Comparison of ENCODE assay signal across 9 mouse cellular contexts in genomic region chr11:115670451-115671050, GRCm38 (mm10). TPM values are rescaled to one million over a fixed set of nuclear protein-coding genes. Genes with fewer than 3 reads are reported as not detected.
DNase-seq lines count a peak whose midpoint lies in the region; ATAC-seq and TF ChIP-seq lines count a peak whose summit lies in the region.
"Had no signal": no experiment of that assay in that cellular context is flagged by ENCODE, and none has a peak within 500 bp of the region (broad histone marks: within the 10 kb centered on the region; RNA-seq: fewer than 3 reads in every experiment).

No protein-coding gene starts in this region.

- no peak overlapping the region for H3K4me3 ChIP-seq in hindbrain, postnatal 0 days (ENCODE audit: low read length)
- no peak overlapping the region for H3K4me3 ChIP-seq in hindbrain, embryonic 13.5 days
- no peak overlapping the region for H3K4me3 ChIP-seq in intestine, embryonic 15.5 days (replicated peaks)
- no peak overlapping the region for H3K4me3 ChIP-seq in limb, embryonic 13.5 days
- H3K4me3 ChIP-seq: neural tube, embryonic 12.5 days had no signal

- no peaks in the 10 kb centered on the region for H3K27me3 ChIP-seq in hindbrain, postnatal 0 days (ENCODE audit: insufficient read depth, low read length)
- no peaks in the 10 kb centered on the region for H3K27me3 ChIP-seq in hindbrain, embryonic 13.5 days
- H3K27me3 ChIP-seq in intestine, embryonic 15.5 days (replicated peaks): no peaks in the 10 kb centered on the region
- H3K27me3 ChIP-seq in limb, embryonic 13.5 days: no peaks in the 10 kb centered on the region
- H3K27me3 ChIP-seq: neural tube, embryonic 12.5 days had no signal

- no peak for ATAC-seq in hindbrain, postnatal 0 days
- ATAC-seq in hindbrain, embryonic 13.5 days (ENCODE audit: low FRiP score): no peak
- peak; percentile 91 for ATAC-seq in intestine, embryonic 15.5 days
- no peak for ATAC-seq in limb, embryonic 13.5 days (ENCODE audit: low FRiP score, low read depth)
- no peak for ATAC-seq in inflammation-experienced regulatory T-cells, adult 6 months

- no peaks in the 10 kb centered on the region for H3K9me3 ChIP-seq in hindbrain, postnatal 0 days (ENCODE audit: low read length)
- no peaks in the 10 kb centered on the region for H3K9me3 ChIP-seq in hindbrain, embryonic 13.5 days
- H3K9me3 ChIP-seq in intestine, embryonic 15.5 days: no peaks in the 10 kb centered on the region
- no peaks in the 10 kb centered on the region for H3K9me3 ChIP-seq in limb, embryonic 13.5 days
- H3K9me3 ChIP-seq: neural tube, embryonic 12.5 days had no signal

- WGBS in hindbrain, postnatal 0 days: 33% methylated on average over 5 of the region's 5 CpGs
- WGBS in hindbrain, embryonic 13.5 days: 46% methylated on average over 5 of the region's 5 CpGs
- 26% methylated on average over 5 of the region's 5 CpGs for WGBS in intestine, embryonic 15.5 days
- 17% methylated on average over 5 of the region's 5 CpGs for WGBS in limb, embryonic 13.5 days

- H3K4me1 ChIP-seq in hindbrain, postnatal 0 days (ENCODE audit: insufficient read depth, low read length): peaks cover 11% of the 10 kb centered on the region
- peaks cover 41% of the 10 kb centered on the region for H3K4me1 ChIP-seq in hindbrain, embryonic 13.5 days (replicated peaks)
- H3K4me1 ChIP-seq in intestine, embryonic 15.5 days (replicated peaks): peaks cover 13% of the 10 kb centered on the region
- peaks cover 13% of the 10 kb centered on the region for H3K4me1 ChIP-seq in limb, embryonic 13.5 days

- H3K9ac ChIP-seq in hindbrain, postnatal 0 days (replicated peaks; ENCODE audit: low read length): 0 out of 2 replicates have a peak overlapping the region, but pooled peaks have one; percentile 3
- H3K9ac ChIP-seq in hindbrain, embryonic 13.5 days: no peak overlapping the region
- H3K9ac ChIP-seq in intestine, embryonic 15.5 days: no peak overlapping the region
- peak overlapping the region; percentile 45; the same call in 1 of the 2 replicates for H3K9ac ChIP-seq in limb, embryonic 13.5 days
- H3K9ac ChIP-seq: neural tube, embryonic 12.5 days had no signal

- DNase-seq in hindbrain, postnatal 0 days (ENCODE audit: low spot score): peak; percentile 43
- peak; percentile 16 for DNase-seq in embryo, embryonic 10 days (ENCODE audit: low spot score)
- no peak for DNase-seq in B cell, adult 2 months
- DNase-seq in lung, postnatal 36 days: no peak

- H3K27ac ChIP-seq in hindbrain, postnatal 0 days: 0 out of 2 replicates have a peak overlapping the region, but pooled peaks have one; percentile 11
- no peak overlapping the region for H3K27ac ChIP-seq in hindbrain, embryonic 13.5 days
- H3K27ac ChIP-seq in intestine, embryonic 15.5 days: 0 out of 2 replicates have a peak overlapping the region, but pooled peaks have one; percentile 4
- peak overlapping the region; percentile 44; the same call in 1 of the 2 replicates for H3K27ac ChIP-seq in limb, embryonic 13.5 days
- H3K27ac ChIP-seq: neural tube, embryonic 12.5 days had no signal

- H3K4me2 ChIP-seq in hindbrain, postnatal 0 days (ENCODE audit: low read depth, low read length): no peak overlapping the region
- H3K4me2 ChIP-seq in hindbrain, embryonic 13.5 days: no peak overlapping the region
- no peak overlapping the region for H3K4me2 ChIP-seq in intestine, embryonic 15.5 days (replicated peaks)
- no peak overlapping the region for H3K4me2 ChIP-seq in limb, embryonic 13.5 days (replicated peaks)
- H3K4me2 ChIP-seq: neural tube, embryonic 12.5 days had no signal

- H3K36me3 ChIP-seq in hindbrain, postnatal 0 days (ENCODE audit: insufficient read depth, low read length): no peaks in the 10 kb centered on the region
- H3K36me3 ChIP-seq in hindbrain, embryonic 13.5 days: no peaks in the 10 kb centered on the region
- no peaks in the 10 kb centered on the region for H3K36me3 ChIP-seq in intestine, embryonic 15.5 days
- no peaks in the 10 kb centered on the region for H3K36me3 ChIP-seq in limb, embryonic 13.5 days
- H3K36me3 ChIP-seq: neural tube, embryonic 12.5 days had no signal

- no peak for TF ChIP-seq CTCF in hindbrain, postnatal 0 days (IDR thresholded peaks at IDR 0.05; ENCODE audit: low read depth)

RNA-seq across cellular contexts. Expression of gene Grb2, which starts 37.8 kb away (rescaled TPM):
- total RNA-seq in hindbrain, postnatal 0 days (2014; rRNA removed): 68.0 and 76.6 TPM in 2 replicates
- polyA plus RNA-seq in hindbrain, postnatal 0 days (2015; fragmentation: Nextera tagmentation; extraction: Ambion mirVana): 139 and 159 TPM in 2 replicates
- polyA plus RNA-seq in hindbrain, embryonic 13.5 days (2015; fragmentation: Nextera tagmentation; extraction: Ambion mirVana): 184 and 196 TPM in 2 replicates
- polyA plus RNA-seq in intestine, embryonic 15.5 days (2015; fragmentation: Nextera tagmentation; extraction: Ambion mirVana): 79.3 and 79.4 TPM in 2 replicates
- polyA plus RNA-seq in limb, embryonic 13.5 days (2015; fragmentation: Nextera tagmentation; extraction: Ambion mirVana): 96.5 and 102 TPM in 2 replicates
- 10 to 100 TPM; 31.7 to 35.5 (median 33.8) TPM for polyA plus RNA-seq in inflammation-experienced regulatory T-cells, adult 6 months (2017; shearing (Covaris generic))

RNA-seq across cellular contexts. Expression of gene Slc25a19, which starts 42.5 kb away (rescaled TPM):
- 29.0 and 29.5 TPM in 2 replicates for total RNA-seq in hindbrain, postnatal 0 days (2014; rRNA removed)
- polyA plus RNA-seq in hindbrain, postnatal 0 days (2015; fragmentation: Nextera tagmentation; extraction: Ambion mirVana): 41.2 and 41.8 TPM in 2 replicates
- 35.6 and 41.1 TPM in 2 replicates for polyA plus RNA-seq in hindbrain, embryonic 13.5 days (2015; fragmentation: Nextera tagmentation; extraction: Ambion mirVana)
- polyA plus RNA-seq in intestine, embryonic 15.5 days (2015; fragmentation: Nextera tagmentation; extraction: Ambion mirVana): 24.7 and 25.4 TPM in 2 replicates
- polyA plus RNA-seq in limb, embryonic 13.5 days (2015; fragmentation: Nextera tagmentation; extraction: Ambion mirVana): 28.5 and 30.2 TPM in 2 replicates
- polyA plus RNA-seq in inflammation-experienced regulatory T-cells, adult 6 months (2017; shearing (Covaris generic)): 10 to 100 TPM; 69.3 to 87.8 (median 80.1) TPM

RNA-seq across cellular contexts. Expression of gene Mif4gd, which starts 57.8 kb away (rescaled TPM):
- 13.2 and 16.7 TPM in 2 replicates for total RNA-seq in hindbrain, postnatal 0 days (2014; rRNA removed)
- 19.2 and 22.7 TPM in 2 replicates for polyA plus RNA-seq in hindbrain, postnatal 0 days (2015; fragmentation: Nextera tagmentation; extraction: Ambion mirVana)
- polyA plus RNA-seq in hindbrain, embryonic 13.5 days (2015; fragmentation: Nextera tagmentation; extraction: Ambion mirVana): 11.3 and 11.5 TPM in 2 replicates
- 30.0 and 34.6 TPM in 2 replicates for polyA plus RNA-seq in intestine, embryonic 15.5 days (2015; fragmentation: Nextera tagmentation; extraction: Ambion mirVana)
- 18.8 and 19.8 TPM in 2 replicates for polyA plus RNA-seq in limb, embryonic 13.5 days (2015; fragmentation: Nextera tagmentation; extraction: Ambion mirVana)
- polyA plus RNA-seq in inflammation-experienced regulatory T-cells, adult 6 months (2017; shearing (Covaris generic)): 100 to 1,000 TPM; 192 to 274 (median 231) TPM

Comparison
In these comparisons a context has a peak if more than half of its experiments do, and no peak if none do; other contexts are left out.
1. H3K9ac ChIP-seq: peak in hindbrain, postnatal 0 days (single experiment) and limb, embryonic 13.5 days (single experiment); none in hindbrain, embryonic 13.5 days (single experiment) and intestine, embryonic 15.5 days (single experiment).
2. DNase-seq: peak in hindbrain, postnatal 0 days (single experiment) and embryo, embryonic 10 days (single experiment); none in B cell, adult 2 months (0 of 2) and lung, postnatal 36 days (single experiment).